Mouse (Mus musculus): ENCODE data around the gene Eif2ak3.

Gene Eif2ak3

DNA sequence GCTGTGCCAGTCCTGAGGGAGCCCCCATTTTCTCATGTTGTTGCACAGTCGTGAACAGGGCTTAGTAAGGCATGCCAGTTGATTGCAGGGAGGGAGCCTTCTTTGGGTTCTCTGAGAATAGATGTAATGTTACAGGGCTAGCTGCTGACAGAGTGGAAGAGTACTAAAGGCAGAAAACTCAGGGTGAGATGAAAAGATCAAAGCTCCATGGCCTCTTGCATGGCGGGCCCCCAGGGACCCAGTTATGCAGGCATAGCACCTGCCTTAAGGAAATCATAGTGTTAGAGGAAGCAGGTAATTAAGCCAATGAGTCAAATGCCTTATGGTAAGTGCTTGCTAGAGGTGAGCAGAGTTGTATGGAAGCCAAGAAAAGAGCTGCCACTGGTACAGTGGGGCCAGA is 14.9 kb upstream of the Eif2ak3 start:
- in situ Hi-C loops (cut with MboI, MseI) = no loop called here

DNA sequence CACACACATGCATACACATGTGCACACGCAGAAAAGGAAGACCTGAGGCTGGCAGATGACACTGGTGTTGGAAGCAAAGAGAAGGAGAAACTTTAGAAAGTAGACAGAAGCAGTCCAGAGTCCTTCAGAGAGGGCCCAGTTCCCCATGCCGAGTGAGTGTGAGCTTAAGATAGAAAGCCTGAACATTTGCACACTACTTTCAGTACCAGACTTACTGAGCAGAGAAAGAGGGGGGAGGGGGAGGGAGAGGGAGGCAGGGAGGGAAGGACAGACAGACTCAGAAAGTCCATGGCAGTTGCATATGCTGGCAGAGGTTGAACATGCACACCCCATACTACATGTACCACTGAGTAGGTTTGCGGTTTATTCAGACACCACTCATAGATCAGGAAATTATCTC is 13.8 kb upstream of the Eif2ak3 start:
- in situ Hi-C loops (cut with MboI, MseI) = no loop called here

DNA sequence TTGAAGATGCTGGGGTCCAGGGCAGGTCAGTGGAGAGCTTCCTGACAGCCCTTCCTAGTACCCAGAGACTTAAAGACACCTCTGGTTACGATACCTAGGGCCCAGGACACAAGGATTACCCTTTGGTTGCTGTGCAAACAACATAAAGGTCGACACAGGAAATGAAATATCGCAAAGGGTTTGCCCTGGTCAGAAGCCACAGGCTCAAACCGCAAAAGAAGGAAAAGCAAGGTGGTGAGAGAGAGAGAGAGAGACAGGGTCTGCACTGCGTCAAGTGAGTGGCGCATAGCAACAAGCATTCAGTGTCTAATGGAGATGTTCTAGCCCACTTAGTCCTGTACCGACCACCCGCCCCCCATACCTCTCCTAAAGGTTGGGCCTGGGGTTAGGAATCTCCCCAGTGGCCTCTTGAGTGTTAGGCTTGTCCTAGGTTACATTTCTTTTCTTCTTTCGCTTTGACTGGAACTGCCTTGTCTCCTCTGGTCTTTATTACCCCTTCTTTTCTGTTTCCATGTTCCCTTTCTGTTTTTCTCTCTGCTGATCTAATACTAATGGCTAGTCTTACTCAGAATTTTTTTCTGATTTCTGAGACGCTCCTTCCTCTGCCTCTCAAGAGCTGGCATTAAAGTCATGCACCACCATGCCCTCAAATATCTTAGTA is 13.0 kb upstream of the Eif2ak3 start:
- in situ Hi-C loops (cut with MboI, MseI) = no loop called here

DNA sequence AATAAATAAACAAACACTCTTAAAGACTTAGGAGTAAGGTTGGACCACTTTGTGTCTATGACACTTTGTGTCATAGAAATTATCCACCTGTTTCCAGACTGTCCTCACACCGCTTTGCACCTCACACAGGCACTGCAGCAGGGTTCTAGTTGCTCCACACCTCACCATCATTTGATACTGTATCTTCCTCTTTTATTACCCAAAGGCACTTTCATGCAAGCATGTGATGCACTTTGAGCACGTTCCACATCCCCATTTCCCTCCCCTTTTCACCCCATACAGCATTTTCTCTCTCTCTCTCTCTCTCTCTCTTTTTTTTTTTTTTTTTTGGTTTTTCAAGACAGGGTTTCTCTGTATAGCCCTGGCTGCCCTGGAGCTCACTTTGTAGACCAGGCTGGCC is 7.0 kb upstream of the Eif2ak3 start:
- in situ Hi-C loops (cut with MboI, MseI) = no loop called here

DNA sequence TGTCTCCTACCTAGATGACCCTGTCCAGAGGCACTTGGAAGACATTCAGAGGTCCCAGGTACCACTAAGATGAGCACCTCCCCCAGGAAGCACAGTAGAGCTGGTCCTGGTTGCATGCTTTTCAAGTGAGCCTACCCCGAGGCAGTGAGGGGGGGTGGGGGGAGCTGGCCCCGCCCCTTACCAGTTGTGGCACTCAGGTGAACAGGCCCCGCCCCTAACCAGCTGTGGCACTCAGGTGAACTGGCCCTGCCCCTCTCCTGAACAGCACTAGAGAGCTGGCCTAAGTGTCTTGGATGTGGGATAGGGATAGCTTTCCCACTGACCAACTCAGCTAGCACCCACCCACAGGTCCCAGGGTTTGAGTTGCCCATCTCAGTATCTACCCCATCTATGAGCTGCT is 5.8 kb upstream of the Eif2ak3 start:
- in situ Hi-C loops (cut with MboI, MseI) = no loop called here

DNA sequence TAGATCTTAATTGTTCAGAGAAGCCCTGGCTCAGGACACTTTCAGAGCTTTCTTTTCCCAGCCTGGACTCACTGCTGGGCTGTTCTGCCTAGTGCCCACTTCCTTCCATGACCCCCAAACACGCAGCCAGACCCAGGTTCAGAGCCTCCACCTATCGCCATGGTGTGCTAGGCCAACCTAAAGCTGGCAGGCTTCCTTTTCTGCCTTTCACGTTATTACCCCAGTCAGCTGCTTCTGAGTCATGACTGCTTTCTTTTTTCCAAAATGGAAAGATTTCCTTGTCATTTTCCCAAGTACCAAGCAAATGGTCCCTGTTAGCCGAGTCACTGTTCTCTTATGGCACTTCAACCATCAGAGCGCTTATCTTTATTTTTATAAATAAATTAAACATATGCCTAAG is 4.0 kb upstream of the Eif2ak3 start:
- in situ Hi-C loops (cut with MboI, MseI) = no loop called here

DNA sequence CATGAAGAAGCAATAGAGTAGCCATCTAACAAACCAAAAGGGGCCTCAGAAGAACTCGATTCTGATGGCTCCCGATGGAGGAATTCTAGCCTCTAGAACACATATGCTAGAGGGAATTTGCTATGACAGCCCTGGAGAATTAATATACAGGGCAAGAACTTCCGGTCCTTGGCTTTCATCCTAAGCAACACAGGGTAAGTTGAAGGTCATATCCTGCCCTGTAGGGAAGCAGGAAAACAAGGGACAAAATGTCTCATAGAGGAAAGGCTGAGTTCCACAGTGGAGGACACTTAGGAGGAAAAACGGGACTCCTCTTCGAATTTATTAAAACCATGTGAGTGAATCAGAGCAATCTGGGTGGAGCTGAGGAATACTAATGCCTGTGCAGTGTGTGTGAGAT is 1.3 kb upstream of the Eif2ak3 start:
- in situ Hi-C loops (cut with MboI, MseI) = no loop called here

DNA sequence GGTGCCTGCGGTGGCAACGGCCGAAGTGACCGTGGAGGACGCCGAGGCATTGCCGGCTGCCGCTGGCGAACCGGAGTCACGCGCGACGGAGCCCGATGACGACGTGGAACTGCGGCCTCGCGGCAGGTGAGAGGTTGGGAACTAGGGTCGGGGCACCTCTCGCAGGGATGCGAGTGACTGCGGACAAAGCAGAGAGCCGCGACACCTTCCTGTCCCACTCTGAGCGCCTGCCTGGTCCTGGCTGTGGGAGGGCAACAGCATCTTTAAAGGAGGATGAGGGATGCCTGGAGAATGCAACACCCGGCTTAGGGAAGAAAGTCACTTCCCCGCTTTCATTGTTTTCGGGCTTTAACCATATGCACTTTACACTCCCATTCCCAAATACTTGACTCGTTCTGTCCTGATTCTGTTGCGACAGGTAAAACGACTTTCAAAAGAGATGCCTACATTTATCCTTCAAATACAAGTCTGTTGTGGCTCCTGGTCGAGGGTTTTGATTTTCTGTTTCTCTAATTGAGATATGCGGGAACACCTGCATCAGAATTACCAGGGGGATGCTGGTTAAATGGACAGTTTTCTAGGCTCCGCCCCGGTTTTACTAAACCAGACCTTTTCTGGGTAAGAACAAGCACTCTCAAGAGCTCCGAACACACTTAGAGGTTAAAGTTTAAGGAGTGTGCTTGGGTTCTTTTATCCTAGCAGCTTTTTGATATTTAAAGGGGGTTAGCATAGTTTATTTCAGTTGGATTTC is 756 bp downstream of the Eif2ak3 start:
- in situ Hi-C loops (cut with MboI, MseI) = no loop called here

DNA sequence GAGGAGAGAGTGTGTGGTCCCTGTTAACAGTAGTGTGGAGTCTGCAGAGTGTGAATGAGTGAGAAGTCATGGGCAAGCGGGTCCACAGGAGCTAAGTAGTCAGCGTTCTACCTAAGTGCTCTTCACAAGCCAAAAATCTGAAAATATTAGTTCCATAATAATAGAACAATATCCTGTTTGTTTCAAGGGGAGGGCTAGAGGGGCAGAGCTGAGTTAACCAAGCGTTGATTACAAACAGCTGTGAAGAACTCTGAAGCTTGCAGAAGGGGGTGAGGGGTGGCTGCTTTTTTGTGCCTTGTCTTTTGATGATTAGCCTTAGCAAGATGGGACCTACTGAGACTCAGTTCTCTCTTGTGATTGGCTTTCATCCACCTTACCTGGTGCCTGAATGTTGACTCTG is 3.1 kb downstream of the Eif2ak3 start:
- in situ Hi-C loops (cut with MboI, MseI) = no loop called here

DNA sequence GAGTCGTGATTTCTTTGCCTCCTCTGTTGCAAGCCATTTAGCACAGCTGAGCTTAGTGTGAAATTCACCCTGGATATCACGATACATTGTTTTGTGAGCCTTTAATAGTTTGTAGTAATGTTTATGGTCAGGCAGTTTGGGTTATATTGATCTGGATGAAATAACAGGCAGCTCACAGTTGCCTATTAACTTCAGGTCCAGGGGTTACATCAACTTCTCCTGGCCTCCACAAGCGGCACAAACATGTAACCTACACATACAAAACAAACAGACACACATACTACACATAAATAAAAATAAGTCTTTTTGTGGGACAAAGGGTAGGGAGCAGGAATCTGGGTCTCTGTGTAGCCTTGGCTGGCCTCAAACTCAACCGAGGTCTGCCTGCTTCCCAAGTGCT is 9.1 kb downstream of the Eif2ak3 start:
- in situ Hi-C loops (cut with MboI, MseI) = no loop called here

DNA sequence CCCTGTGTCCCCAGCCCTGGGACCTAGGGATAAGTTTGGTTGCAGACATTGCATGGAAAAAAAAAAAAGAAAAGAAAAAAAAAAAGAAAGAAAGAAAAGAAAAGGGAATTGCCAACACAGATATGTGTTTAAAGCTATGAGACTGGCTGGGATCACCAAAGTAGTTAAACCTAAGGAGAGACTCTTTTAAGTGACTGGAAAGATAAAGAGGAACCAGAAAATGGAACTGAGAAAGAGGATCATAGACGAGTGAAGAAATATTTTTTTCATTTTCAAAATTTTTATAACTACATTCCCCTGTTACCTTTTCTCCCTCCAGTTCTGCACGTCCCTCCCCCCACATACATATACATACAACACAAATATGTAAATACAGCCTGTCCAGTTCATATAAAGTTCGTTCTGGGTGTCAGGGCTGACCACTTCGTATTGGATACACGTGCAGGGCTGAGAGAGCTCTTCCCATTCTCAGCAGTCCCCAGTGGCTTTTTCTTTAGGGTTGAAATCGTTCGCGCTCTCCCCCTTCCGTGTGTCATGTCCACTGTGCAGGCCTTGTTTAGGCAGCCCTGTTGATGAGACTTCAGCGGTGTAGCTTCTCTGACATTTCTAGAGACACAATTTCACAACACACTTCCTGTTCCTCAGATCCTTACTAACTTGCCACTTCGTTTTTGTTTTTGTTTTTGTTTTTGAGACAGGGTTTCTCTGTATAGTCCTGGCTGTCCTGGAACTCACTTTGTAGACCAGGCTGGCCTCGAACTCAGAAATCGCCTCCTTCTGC is 11.4 kb downstream of the Eif2ak3 start:
- in situ Hi-C loops (cut with MboI, MseI) = no loop called here

DNA sequence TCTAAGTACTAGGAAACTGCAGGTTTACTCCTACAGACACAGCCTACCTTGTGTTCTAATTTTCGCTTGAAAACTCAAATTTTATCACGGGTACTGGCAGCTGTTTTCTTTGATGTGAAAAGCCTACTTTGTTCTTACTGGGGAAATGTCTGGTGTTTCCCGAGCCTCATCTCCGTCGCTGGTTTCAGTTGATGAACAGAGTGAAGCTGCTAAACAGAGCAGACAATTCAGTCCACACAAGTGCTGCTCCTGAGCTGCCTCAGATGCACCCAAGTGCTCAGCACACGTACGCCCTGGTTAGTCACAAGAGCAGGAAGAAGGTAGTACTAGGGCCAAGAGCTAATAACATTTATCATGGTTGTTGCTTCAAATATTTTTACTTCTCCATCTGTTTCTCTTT is 18.4 kb downstream of the Eif2ak3 start:
- in situ Hi-C loops (cut with MboI, MseI) = no loop called here

DNA sequence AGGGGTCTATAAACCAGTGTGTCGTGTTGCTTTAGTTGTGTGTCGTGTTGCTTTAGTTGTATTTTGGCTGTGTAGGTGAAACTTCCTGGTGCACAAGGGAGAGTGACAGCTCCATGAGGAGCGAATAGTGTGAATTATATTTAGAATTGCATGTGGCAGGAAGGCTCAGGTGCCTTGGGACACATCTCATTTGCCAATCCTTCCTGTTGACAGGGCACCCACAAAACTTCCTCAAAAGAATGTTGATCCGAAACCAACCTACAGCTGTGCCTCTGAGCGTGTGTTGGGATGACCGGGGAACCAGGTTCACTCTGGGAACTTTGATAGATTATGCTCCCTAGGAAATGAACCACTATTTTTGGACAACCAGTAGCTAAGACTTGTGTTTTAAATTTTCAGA is 20.0 kb downstream of the Eif2ak3 start:
- in situ Hi-C loops (cut with MboI, MseI) = no loop called here

DNA sequence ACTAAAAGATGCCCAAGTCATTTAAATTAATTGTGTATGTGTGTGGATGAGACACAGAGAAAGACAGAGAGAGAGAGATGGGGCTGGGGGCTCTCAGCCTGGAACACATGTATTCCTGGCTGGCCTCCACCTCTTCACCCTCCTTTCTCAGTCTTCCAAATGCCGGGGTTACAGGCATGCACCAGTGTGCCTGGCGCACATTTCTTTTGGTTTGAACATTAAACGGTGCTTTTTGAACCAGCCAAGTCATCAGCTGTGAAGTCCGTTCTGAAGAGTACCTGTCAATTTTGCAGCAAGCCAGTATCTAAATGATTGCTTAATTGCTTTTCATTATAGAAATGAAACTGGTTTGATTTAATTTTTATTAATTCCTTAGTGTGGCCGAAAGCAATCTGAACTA is 22.4 kb downstream of the Eif2ak3 start:
- in situ Hi-C loops (cut with MboI, MseI) = no loop called here

DNA sequence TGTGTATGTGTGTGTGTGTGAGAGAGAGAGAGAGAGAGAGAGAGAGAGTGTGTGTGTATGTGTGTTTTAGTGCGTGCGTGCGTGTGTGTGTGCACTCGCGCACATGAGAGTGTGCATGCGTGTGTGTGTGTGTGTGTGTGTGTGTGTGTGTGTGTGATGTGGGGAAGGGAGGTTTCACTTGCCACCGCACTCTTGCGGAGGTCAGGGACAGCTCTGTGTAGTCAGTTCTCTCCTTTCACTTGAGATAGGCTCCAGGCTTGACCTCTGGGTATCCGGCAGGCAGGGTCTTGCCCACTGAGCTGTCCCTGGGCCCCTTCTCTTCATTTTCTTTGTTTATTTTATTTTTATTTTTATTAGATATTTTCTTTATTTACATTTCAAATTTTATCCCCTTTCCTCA is 23.0 kb downstream of the Eif2ak3 start:
- in situ Hi-C loops (cut with MboI, MseI) = no loop called here

DNA sequence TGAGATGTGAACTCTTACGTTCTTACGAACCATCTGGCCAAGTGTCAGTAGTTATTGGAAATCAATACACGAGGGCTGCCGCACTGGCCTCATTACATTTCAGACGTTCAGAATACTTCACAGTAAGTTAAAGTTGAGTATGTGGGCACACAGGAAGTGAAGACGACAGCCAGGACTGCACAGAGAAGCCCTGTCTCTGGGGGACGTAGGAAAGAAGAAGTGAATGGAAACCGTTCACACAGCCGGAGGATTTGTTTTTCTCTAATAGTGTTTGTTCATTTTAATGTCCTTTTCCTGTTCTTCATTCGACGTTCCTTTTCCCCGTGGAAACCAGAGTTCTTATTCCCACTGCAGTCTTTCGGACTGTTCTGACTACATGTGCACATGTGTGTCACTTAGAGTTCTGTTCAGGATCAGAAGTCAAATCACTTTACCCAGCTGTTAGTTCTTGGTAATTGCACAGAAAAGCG is 27.2 kb downstream of the Eif2ak3 start:
- in situ Hi-C loops (cut with MboI, MseI) = no loop called here

DNA sequence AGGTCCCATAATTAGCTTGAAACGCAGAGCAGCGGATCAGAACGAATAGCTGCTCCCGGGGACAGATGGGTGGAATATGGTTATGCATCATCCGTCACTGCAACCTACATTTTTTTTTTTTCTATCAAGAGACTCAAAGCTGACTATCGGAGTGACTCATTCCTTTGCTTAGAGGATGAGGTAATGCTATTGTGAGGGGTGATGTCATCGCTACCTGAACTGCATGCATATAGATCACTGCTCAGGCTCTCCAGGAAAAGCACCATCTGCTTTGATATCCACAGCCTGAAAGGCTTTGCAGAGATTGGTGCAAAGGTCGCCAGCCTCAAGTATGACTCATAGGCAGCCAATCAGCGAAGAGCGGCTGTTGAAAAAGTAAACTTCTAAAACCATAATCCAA is 27.8 kb downstream of the Eif2ak3 start:
- in situ Hi-C loops (cut with MboI, MseI) = no loop called here

DNA sequence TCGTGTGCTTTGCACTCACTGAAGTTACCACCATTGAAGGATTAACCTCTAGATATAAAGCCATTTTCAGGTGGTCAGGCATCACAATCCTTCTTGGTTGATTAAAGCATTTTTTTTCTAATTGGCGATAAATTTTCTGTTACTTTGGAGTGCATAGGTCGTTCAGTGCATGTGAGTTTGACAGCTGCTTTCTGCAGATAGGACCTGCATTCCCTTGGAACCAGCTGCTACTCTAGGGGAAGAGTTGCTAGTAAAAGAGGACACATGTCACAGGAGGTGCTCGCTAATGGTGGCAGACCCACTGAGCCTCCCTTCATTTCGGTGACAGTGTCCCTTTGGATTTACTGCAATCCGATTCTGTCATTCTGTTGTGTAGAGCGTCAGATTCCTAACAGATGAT is 28.3 kb downstream of the Eif2ak3 start:
- in situ Hi-C loops (cut with MboI, MseI) = no loop called here

DNA sequence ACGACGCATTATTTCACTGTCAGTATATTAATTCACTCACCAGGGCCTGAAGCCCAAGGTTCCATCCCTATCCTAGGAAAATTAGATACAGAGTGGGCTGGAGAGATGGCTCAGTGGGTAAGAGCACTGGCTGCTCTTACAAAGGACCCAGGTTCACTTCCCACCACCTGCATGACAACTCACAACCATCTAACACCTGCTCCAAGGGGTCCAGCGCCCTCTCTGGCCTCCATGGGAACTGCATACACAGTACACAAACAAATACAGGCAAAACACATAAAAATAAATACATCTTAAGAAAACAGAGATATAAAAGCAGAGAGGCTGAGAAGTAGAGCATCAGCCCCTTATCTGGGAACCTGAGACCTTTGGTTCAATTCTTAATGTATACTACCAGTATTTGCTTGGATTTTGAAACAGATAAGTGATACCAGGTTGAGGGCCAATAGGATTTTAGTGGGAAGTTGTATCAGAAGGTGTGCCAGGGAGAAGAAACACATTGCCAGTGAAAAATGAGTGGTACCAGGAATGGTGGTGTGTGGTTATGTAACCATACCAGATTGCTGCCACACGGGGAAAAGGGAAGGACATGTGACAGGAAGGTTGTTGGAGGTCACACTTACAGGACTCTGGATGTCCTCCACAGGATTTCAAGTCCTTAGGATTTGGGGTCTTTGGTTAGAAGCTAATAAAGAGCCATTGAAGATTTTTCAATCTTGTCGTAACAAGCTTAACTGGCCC is 29.9 kb downstream of the Eif2ak3 start:
- in situ Hi-C loops (cut with MboI, MseI) = no loop called here

DNA sequence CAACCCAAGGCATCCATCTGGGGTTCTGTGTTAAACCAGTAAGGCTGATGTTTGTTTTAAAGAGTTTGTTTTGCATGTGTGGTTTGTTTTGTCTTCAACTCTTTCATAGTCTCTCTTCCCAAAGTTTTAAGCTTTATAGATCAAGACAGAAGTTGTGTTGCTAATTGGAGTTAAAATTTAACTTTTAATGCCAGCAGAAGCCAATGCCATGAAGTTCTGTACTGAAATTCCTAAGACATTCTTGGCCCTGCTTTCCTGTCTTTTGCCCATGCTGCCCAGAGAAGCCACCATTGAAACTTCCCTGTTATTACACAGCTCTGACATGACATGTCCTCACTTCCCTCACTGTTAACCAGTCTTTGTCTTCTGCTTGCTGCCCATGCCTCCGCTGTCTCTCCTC is 30.7 kb downstream of the Eif2ak3 start:
- in situ Hi-C loops (cut with MboI, MseI) = loop anchor here in 1 of 2 experiments (5.0 kb wide), 1 partner anchor 63 kb away; no protein-coding TSS in a partner anchor

DNA sequence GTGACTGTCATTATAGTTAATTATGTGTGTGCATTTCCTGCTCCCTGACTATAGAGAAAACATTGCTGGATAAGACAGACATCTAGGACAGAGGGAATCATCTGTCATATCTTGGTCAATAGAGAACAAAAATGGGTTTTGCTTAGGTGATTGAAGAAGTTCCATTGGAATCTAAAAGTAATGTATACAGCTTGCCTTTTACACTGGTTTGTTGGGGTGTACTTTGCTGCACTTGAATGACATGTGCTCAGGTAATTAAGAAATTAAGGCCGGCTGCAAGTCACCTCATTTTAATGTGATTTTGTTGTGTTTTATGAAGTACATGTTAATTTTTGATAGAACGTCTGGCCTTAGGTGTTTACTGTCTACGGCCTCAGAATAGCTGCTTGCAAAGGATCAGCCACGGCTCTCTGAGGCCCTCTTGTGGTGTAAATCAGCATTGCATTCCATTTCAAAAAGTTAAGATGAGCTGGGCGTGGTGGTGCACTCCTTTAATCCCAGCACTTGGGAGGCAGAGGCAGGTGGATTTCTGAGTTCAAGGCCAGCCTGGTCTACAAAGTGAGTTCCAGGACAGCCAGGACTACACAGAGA is 36.5 kb downstream of the Eif2ak3 start:
- in situ Hi-C loops (cut with MboI, MseI) = loop anchor here in 1 of 2 experiments (5.0 kb wide), 1 partner anchor 69 kb away; no protein-coding TSS in a partner anchor

All from T-helper 17 cell (primary cell).